Mouse (Mus musculus): ENCODE results near the gene Ttc7b. TPM values are rescaled to one million over a fixed set of nuclear protein-coding genes. Genes with fewer than 3 reads are reported as not detected.

The Ttc7b gene
- polyA plus RNA-seq, 2 experiments = 1.3 to 3.5 TPM

- no peak for DNase-seq (ENCODE audit: low read depth in 3 of 3, low spot score in 3 of 3)
- WGBS (ENCODE audit: insufficient replicate concordance) = 49% methylated on average over 6 of the region's 6 CpGs
- no peaks in the 10 kb centered on the region for H3K4me1 ChIP-seq (replicated peaks; ENCODE audit: control insufficient read depth in 2 of 2, insufficient read depth in 2 of 2, low read length in 1 of 2)
- H3K4me3 ChIP-seq (ENCODE audit: insufficient read depth in 1 of 2, low read depth in 2 of 2, low read length in 2 of 2) = no peak overlapping the region
- no peak overlapping the region for H3K27ac ChIP-seq
- H3K4me2 ChIP-seq (ENCODE audit: low read depth) = no peak overlapping the region
- TF ChIP-seq CTCF (IDR thresholded peaks at IDR 0.05; ENCODE audit: low read depth) (no peak), EP300 (IDR thresholded peaks at IDR 0.05; ENCODE audit: low read depth) (no peak)
- no peak overlapping the region for H3K9ac ChIP-seq (replicated peaks)
- ATAC-seq (ENCODE audit: insufficient read depth) = no peak
- H3K36me3 ChIP-seq (replicated peaks; ENCODE audit: control insufficient read depth, insufficient read depth, low read depth) = no peaks in the 10 kb centered on the region
- H3K9me3 ChIP-seq (ENCODE audit: control insufficient read depth, low read length) = no peaks in the 10 kb centered on the region
- no peaks in the 10 kb centered on the region for H3K27me3 ChIP-seq (ENCODE audit: control insufficient read depth, insufficient read depth, low read length)
Measured at GRCm38 (mm10) chr12:100310471-100311392, 209.9 kb downstream of the Ttc7b start.

- no peaks in the 10 kb centered on the region for H3K36me3 ChIP-seq (replicated peaks; ENCODE audit: control insufficient read depth, insufficient read depth, low read depth)
- no peak for ATAC-seq (ENCODE audit: insufficient read depth)
- H3K9ac ChIP-seq (replicated peaks) = no peak overlapping the region
- DNase-seq (ENCODE audit: low read depth in 3 of 3, low spot score in 3 of 3) = no peak
- WGBS (ENCODE audit: insufficient replicate concordance) = 53% methylated on average over 4 of the region's 4 CpGs
- no peak overlapping the region for H3K27ac ChIP-seq
- H3K4me1 ChIP-seq (replicated peaks; ENCODE audit: control insufficient read depth in 2 of 2, insufficient read depth in 2 of 2, low read length in 1 of 2) = no peaks in the 10 kb centered on the region
- H3K4me2 ChIP-seq (ENCODE audit: low read depth) = no peak overlapping the region
- no peaks in the 10 kb centered on the region for H3K27me3 ChIP-seq (ENCODE audit: control insufficient read depth, insufficient read depth, low read length)
- H3K4me3 ChIP-seq (ENCODE audit: insufficient read depth in 1 of 2, low read depth in 2 of 2, low read length in 2 of 2) = no peak overlapping the region
- TF ChIP-seq EP300 (IDR thresholded peaks at IDR 0.05; ENCODE audit: low read depth) (no peak), CTCF (IDR thresholded peaks at IDR 0.05; ENCODE audit: low read depth) (no peak)
- no peaks in the 10 kb centered on the region for H3K9me3 ChIP-seq (ENCODE audit: control insufficient read depth, low read length)
Measured at GRCm38 (mm10) chr12:100309201-100309600, 211.4 kb downstream of the Ttc7b start.

- no peaks in the 10 kb centered on the region for H3K27me3 ChIP-seq (ENCODE audit: control insufficient read depth, insufficient read depth, low read length)
- no peaks in the 10 kb centered on the region for H3K4me1 ChIP-seq (replicated peaks; ENCODE audit: control insufficient read depth in 2 of 2, insufficient read depth in 2 of 2, low read length in 1 of 2)
- no peak overlapping the region for H3K9ac ChIP-seq (replicated peaks)
- H3K4me3 ChIP-seq (ENCODE audit: insufficient read depth in 1 of 2, low read depth in 2 of 2, low read length in 2 of 2) = no peak overlapping the region
- H3K4me2 ChIP-seq (ENCODE audit: low read depth) = no peak overlapping the region
- DNase-seq (ENCODE audit: low read depth in 3 of 3, low spot score in 3 of 3) = no peak
- WGBS (ENCODE audit: insufficient replicate concordance) = 61% methylated on average over 8 of the region's 8 CpGs
- TF ChIP-seq EP300 (IDR thresholded peaks at IDR 0.05; ENCODE audit: low read depth) (no peak), CTCF (IDR thresholded peaks at IDR 0.05; ENCODE audit: low read depth) (no peak)
- no peaks in the 10 kb centered on the region for H3K9me3 ChIP-seq (ENCODE audit: control insufficient read depth, low read length)
- ATAC-seq (ENCODE audit: insufficient read depth) = no peak
- no peak overlapping the region for H3K27ac ChIP-seq
- no peaks in the 10 kb centered on the region for H3K36me3 ChIP-seq (replicated peaks; ENCODE audit: control insufficient read depth, insufficient read depth, low read depth)
Measured at GRCm38 (mm10) chr12:100307501-100308260, 212.9 kb downstream of the Ttc7b start.

- H3K4me3 ChIP-seq (ENCODE audit: insufficient read depth in 1 of 2, low read depth in 2 of 2, low read length in 2 of 2) = no peak overlapping the region
- H3K36me3 ChIP-seq (replicated peaks; ENCODE audit: control insufficient read depth, insufficient read depth, low read depth) = no peaks in the 10 kb centered on the region
- WGBS (ENCODE audit: insufficient replicate concordance) = 53% methylated on average over 1 of the region's 1 CpGs
- no peak overlapping the region for H3K27ac ChIP-seq
- no peaks in the 10 kb centered on the region for H3K27me3 ChIP-seq (ENCODE audit: control insufficient read depth, insufficient read depth, low read length)
- no peak overlapping the region for H3K4me2 ChIP-seq (ENCODE audit: low read depth)
- no peak for TF ChIP-seq EP300 (IDR thresholded peaks at IDR 0.05; ENCODE audit: low read depth)
- no peak for TF ChIP-seq CTCF (IDR thresholded peaks at IDR 0.05; ENCODE audit: low read depth)
- H3K9me3 ChIP-seq (ENCODE audit: control insufficient read depth, low read length) = no peaks in the 10 kb centered on the region
- no peaks in the 10 kb centered on the region for H3K4me1 ChIP-seq (replicated peaks; ENCODE audit: control insufficient read depth in 2 of 2, insufficient read depth in 2 of 2, low read length in 1 of 2)
- no peak overlapping the region for H3K9ac ChIP-seq (replicated peaks)
- ATAC-seq (ENCODE audit: insufficient read depth) (no peak), DNase-seq (ENCODE audit: low read depth in 3 of 3, low spot score in 3 of 3) (no peak)
Measured at GRCm38 (mm10) chr12:100306336-100306735, 214.3 kb downstream of the Ttc7b start.

All from liver, embryonic 14.5 days (tissue).